Mouse (Mus musculus): ENCODE measurements at regions not wholly inside any gene's neighbourhood (a gene's known extent, or its start where the extent isn't known, plus 50 kb on each side); places are given as distances from the start of the nearest gene placed in this dataset.

GRCm38 (mm10) chr9:120721451-120722123 lies 150.3 kb downstream of the Rpl14 start:
- no peak for DNase-seq (ENCODE audit: low read depth, low spot score)

GRCm38 (mm10) chr9:120723026-120723425 lies 151.8 kb downstream of the Rpl14 start:
- no peak for DNase-seq (ENCODE audit: low read depth, low spot score)

- no peak for DNase-seq (ENCODE audit: low read depth, low spot score)
These were observed 160.8 kb downstream of the Rpl14 start for GRCm38 (mm10) chr9:120731952-120732622.

- no peak for DNase-seq (ENCODE audit: low read depth, low spot score)
These were observed 161.5 kb downstream of the Rpl14 start for GRCm38 (mm10) chr9:120732650-120733293.

- no peak for DNase-seq (ENCODE audit: low read depth, low spot score)
These were observed 162.6 kb downstream of the Rpl14 start for GRCm38 (mm10) chr9:120733681-120734465.

GRCm38 (mm10) chr9:120735217-120735616 lies 164.0 kb downstream of the Rpl14 start:
- no peak for DNase-seq (ENCODE audit: low read depth, low spot score)

GRCm38 (mm10) chr9:120737956-120738355 lies 166.7 kb downstream of the Rpl14 start:
- no peak for DNase-seq (ENCODE audit: low read depth, low spot score)

GRCm38 (mm10) chr9:120739199-120739952 lies 168.1 kb downstream of the Rpl14 start:
- DNase-seq (ENCODE audit: low read depth, low spot score): peak; percentile 13

- no peak for DNase-seq (ENCODE audit: low read depth, low spot score)
These were observed 168.8 kb downstream of the Rpl14 start for GRCm38 (mm10) chr9:120739953-120740524.

- DNase-seq (ENCODE audit: low read depth, low spot score): no peak
These were observed 170.3 kb downstream of the Rpl14 start for GRCm38 (mm10) chr9:120741521-120741920.

- no peak for DNase-seq (ENCODE audit: low read depth, low spot score)
These were observed 172.2 kb downstream of the Rpl14 start for GRCm38 (mm10) chr9:120743455-120743854.

- no peak for DNase-seq (ENCODE audit: low read depth, low spot score)
These were observed 174.4 kb downstream of the Rpl14 start for GRCm38 (mm10) chr9:120745674-120746073.

GRCm38 (mm10) chr9:120750820-120751219 lies 178.2 kb upstream of the Ctnnb1 start:
- no peak for DNase-seq (ENCODE audit: low read depth, low spot score)

- DNase-seq (ENCODE audit: low read depth, low spot score): no peak
These were observed 177.1 kb upstream of the Ctnnb1 start for GRCm38 (mm10) chr9:120751686-120752484.

GRCm38 (mm10) chr9:120754151-120754550 lies 174.9 kb upstream of the Ctnnb1 start:
- no peak for DNase-seq (ENCODE audit: low read depth, low spot score)

GRCm38 (mm10) chr9:120755486-120755885 lies 173.5 kb upstream of the Ctnnb1 start:
- no peak for DNase-seq (ENCODE audit: low read depth, low spot score)

- no peak for DNase-seq (ENCODE audit: low read depth, low spot score)
These were observed 171.0 kb upstream of the Ctnnb1 start for GRCm38 (mm10) chr9:120758003-120758402.

GRCm38 (mm10) chr9:120758632-120759031 lies 170.4 kb upstream of the Ctnnb1 start:
- no peak for DNase-seq (ENCODE audit: low read depth, low spot score)

- DNase-seq (ENCODE audit: low read depth, low spot score): no peak
These were observed 169.2 kb upstream of the Ctnnb1 start for GRCm38 (mm10) chr9:120759771-120760170.

GRCm38 (mm10) chr9:120763802-120764201 lies 165.2 kb upstream of the Ctnnb1 start:
- DNase-seq (ENCODE audit: low read depth, low spot score): no peak
